1 mouse cellular context compared by ENCODE assay signal in the genomic region with DNA sequence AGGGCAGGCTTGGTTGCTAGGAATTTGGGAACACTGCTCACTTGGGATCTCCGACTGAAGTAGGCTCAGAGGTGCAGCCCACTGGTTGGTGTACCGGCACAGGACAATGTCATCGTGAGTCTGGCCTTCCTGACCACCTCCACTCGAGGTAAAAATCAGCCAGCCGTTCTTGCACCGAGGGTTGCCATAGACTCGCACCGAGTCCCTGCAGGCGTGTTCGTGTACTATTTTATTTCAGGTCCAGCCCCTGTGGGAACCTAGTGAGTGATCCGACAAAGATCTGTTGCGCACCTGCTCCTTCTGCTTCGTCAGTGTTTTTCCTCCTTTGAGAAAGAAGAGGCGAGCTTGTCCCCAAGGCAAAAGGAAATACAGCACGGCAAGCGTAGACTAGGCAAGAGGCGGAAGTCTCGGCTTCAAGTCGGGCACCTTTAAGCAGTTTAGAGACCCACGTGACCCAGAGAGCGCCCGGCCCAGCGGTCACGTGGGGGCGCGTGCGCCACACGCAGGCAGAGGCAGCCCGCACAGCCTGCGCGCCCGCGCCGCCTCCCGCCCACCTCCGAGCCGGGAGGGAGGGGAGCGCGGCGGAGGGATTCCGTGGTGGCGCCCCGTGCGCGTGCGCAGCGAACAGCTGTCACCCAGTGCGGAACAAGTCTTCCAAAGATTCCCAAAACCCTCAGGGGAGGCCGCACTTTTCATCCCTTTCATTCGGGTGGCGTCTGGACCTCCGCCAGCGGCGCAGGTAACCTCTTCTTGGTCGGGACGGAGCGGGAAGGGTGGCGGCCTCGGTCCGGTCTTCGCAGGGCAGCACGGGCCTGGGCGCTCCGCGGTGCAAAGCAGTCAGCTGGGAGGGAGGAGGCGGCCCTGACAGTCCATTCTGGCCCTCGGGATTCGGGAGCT.
TF ChIP-seq lines count a peak whose summit lies in the region.

No protein-coding gene starts in this region.

TF ChIP-seq in MEL, 35 proteins besides CTCF, POLR2A, EP300 and RAD21 (continued from another document):
- no peak for TF ChIP-seq TAL1 (IDR thresholded peaks at IDR 0.05; ENCODE audit: low read length)
- TF ChIP-seq ELF1 (IDR thresholded peaks at IDR 0.05; ENCODE audit: low read depth, low read length), result peak; percentile 86
- TF ChIP-seq MXI1 (IDR thresholded peaks at IDR 0.05; ENCODE audit: low read depth, low read length), result peak; percentile 73
- TF ChIP-seq BHLHE40 (IDR thresholded peaks at IDR 0.05; ENCODE audit: borderline replicate concordance, low read depth, low read length), result no peak
- peak; percentile 99 for TF ChIP-seq MAX (IDR thresholded peaks at IDR 0.05; ENCODE audit: low read length)
- no peak for TF ChIP-seq MEF2A (IDR thresholded peaks at IDR 0.05; ENCODE audit: extremely low read depth, insufficient replicate concordance, low read depth, low read length, poor library complexity, severe bottlenecking)
- TF ChIP-seq POLR2AphosphoS5 (IDR thresholded peaks at IDR 0.05; ENCODE audit: borderline replicate concordance, low read depth, low read length), result no peak
- TF ChIP-seq E2F4 (IDR thresholded peaks at IDR 0.05; ENCODE audit: borderline replicate concordance, low read depth, low read length), result no peak
- no peak; the same call in 1 of the 2 replicates for TF ChIP-seq KAT2A (conservative IDR thresholded peaks at IDR 0.05; ENCODE audit: low read depth, low read length)
- TF ChIP-seq USF1 (IDR thresholded peaks at IDR 0.05; ENCODE audit: low read depth, low read length), result peak; percentile 99
- 0 out of 2 replicates have a peak, but pooled peaks have one; percentile 5 for TF ChIP-seq ETS1 (IDR thresholded peaks at IDR 0.05; ENCODE audit: low read depth, low read length)
- TF ChIP-seq ZNF384 (IDR thresholded peaks at IDR 0.05; ENCODE audit: low read depth, low read length), result no peak
- no peak for TF ChIP-seq SMC3 (IDR thresholded peaks at IDR 0.05; ENCODE audit: low read depth, low read length)
- TF ChIP-seq MYB (IDR thresholded peaks at IDR 0.05; ENCODE audit: low read depth, low read length), result no peak
